Mouse (Mus musculus): ENCODE measurements around the gene Gm21972. TPM values are rescaled to one million over a fixed set of nuclear protein-coding genes. Genes with fewer than 3 reads are reported as not detected.

Gene Gm21972
- polyA plus RNA-seq, 1 experiment from 2014 or later, result 0.26 TPM

- no peaks in the 10 kb centered on the region for H3K4me1 ChIP-seq (replicated peaks; ENCODE audit: control insufficient read depth, insufficient read depth, low read length)
- H3K27ac ChIP-seq (ENCODE audit: low read depth), result no peak overlapping the region
- no peaks in the 10 kb centered on the region for H3K27me3 ChIP-seq (replicated peaks; ENCODE audit: control insufficient read depth, insufficient read depth, low read length)
- H3K9ac ChIP-seq (ENCODE audit: low read length), result no peak overlapping the region
- no peak overlapping the region for H3K4me3 ChIP-seq (ENCODE audit: low read depth, low read length)
- ATAC-seq (replicated peaks; ENCODE audit: low FRiP score, low TSS enrichment, low read depth) (no peak), DNase-seq (ENCODE audit: low spot score) (no peak)
- H3K36me3 ChIP-seq (ENCODE audit: control insufficient read depth, insufficient read depth, low read length), result peaks cover 27% of the 10 kb centered on the region
- 83% methylated on average over 4 of the region's 4 CpGs for WGBS
- H3K4me2 ChIP-seq (ENCODE audit: low read length), result no peak overlapping the region
- H3K9me3 ChIP-seq (ENCODE audit: control insufficient read depth, low read length), result no peaks in the 10 kb centered on the region
Observed at GRCm38 (mm10) chr1:86143165-86143564, 9.7 kb downstream of the Gm21972 start.

- Histone ChIP-seq H3K9ac (ENCODE audit: low read length) (no peak overlapping the region), H3K27me3 (replicated peaks; ENCODE audit: control insufficient read depth, insufficient read depth, low read length) (no peaks in the 10 kb centered on the region), H3K4me1 (replicated peaks; ENCODE audit: control insufficient read depth, insufficient read depth, low read length) (no peaks in the 10 kb centered on the region), H3K36me3 (ENCODE audit: control insufficient read depth, insufficient read depth, low read length) (peaks cover 17% of the 10 kb centered on the region), H3K4me2 (ENCODE audit: low read length) (no peak overlapping the region), H3K9me3 (ENCODE audit: control insufficient read depth, low read length) (no peaks in the 10 kb centered on the region), H3K27ac (ENCODE audit: low read depth) (no peak overlapping the region), H3K4me3 (ENCODE audit: low read depth, low read length) (no peak overlapping the region)
- ATAC-seq (replicated peaks; ENCODE audit: low FRiP score, low TSS enrichment, low read depth) (no peak), DNase-seq (ENCODE audit: low spot score) (no peak)
- WGBS, result 77% methylated on average over 21 of the region's 21 CpGs
Observed at GRCm38 (mm10) chr1:86144001-86144944, 10.8 kb downstream of the Gm21972 start.

- no peak overlapping the region for H3K27ac ChIP-seq (ENCODE audit: low read depth)
- H3K27me3 ChIP-seq (replicated peaks; ENCODE audit: control insufficient read depth, insufficient read depth, low read length), result no peaks in the 10 kb centered on the region
- H3K4me2 ChIP-seq (ENCODE audit: low read length), result no peak overlapping the region
- DNase-seq (ENCODE audit: low spot score) (no peak), ATAC-seq (replicated peaks; ENCODE audit: low FRiP score, low TSS enrichment, low read depth) (no peak)
- no peak overlapping the region for H3K4me3 ChIP-seq (ENCODE audit: low read depth, low read length)
- H3K4me1 ChIP-seq (replicated peaks; ENCODE audit: control insufficient read depth, insufficient read depth, low read length), result no peaks in the 10 kb centered on the region
- 0 out of 2 replicates have a peak, but pooled peaks cover 9% of the 10 kb centered on the region for H3K36me3 ChIP-seq (ENCODE audit: control insufficient read depth, insufficient read depth, low read length)
- WGBS, result 57% methylated on average over 5 of the region's 5 CpGs
- no peak overlapping the region for H3K9ac ChIP-seq (ENCODE audit: low read length)
- H3K9me3 ChIP-seq (ENCODE audit: control insufficient read depth, low read length), result no peaks in the 10 kb centered on the region
Observed at GRCm38 (mm10) chr1:86146293-86146692, 12.9 kb downstream of the Gm21972 start.

- Histone ChIP-seq H3K4me1 (replicated peaks; ENCODE audit: control insufficient read depth, insufficient read depth, low read length) (no peaks in the 10 kb centered on the region), H3K27me3 (replicated peaks; ENCODE audit: control insufficient read depth, insufficient read depth, low read length) (no peaks in the 10 kb centered on the region), H3K9me3 (ENCODE audit: control insufficient read depth, low read length) (no peaks in the 10 kb centered on the region), H3K36me3 (ENCODE audit: control insufficient read depth, insufficient read depth, low read length) (0 out of 2 replicates have a peak, but pooled peaks cover 4% of the 10 kb centered on the region), H3K4me2 (ENCODE audit: low read length) (no peak overlapping the region), H3K9ac (ENCODE audit: low read length) (no peak overlapping the region), H3K27ac (ENCODE audit: low read depth) (no peak overlapping the region), H3K4me3 (ENCODE audit: low read depth, low read length) (no peak overlapping the region)
- DNase-seq (ENCODE audit: low spot score) (no peak), ATAC-seq (replicated peaks; ENCODE audit: low FRiP score, low TSS enrichment, low read depth) (no peak)
- 69% methylated on average over 5 of the region's 5 CpGs for WGBS
Observed at GRCm38 (mm10) chr1:86147557-86147956, 14.1 kb downstream of the Gm21972 start.

- ATAC-seq (replicated peaks; ENCODE audit: low FRiP score, low TSS enrichment, low read depth), result no peak
- H3K4me2 ChIP-seq (ENCODE audit: low read length), result no peak overlapping the region
- no peak overlapping the region for H3K4me3 ChIP-seq (ENCODE audit: low read depth, low read length)
- no peak for DNase-seq (ENCODE audit: low spot score)
- WGBS, result 79% methylated on average over 9 of the region's 9 CpGs
- H3K27ac ChIP-seq (ENCODE audit: low read depth), result no peak overlapping the region
- no peak overlapping the region for H3K9ac ChIP-seq (ENCODE audit: low read length)
- no peaks in the 10 kb centered on the region for H3K27me3 ChIP-seq (replicated peaks; ENCODE audit: control insufficient read depth, insufficient read depth, low read length)
- no peaks in the 10 kb centered on the region for H3K4me1 ChIP-seq (replicated peaks; ENCODE audit: control insufficient read depth, insufficient read depth, low read length)
- H3K36me3 ChIP-seq (ENCODE audit: control insufficient read depth, insufficient read depth, low read length), result 0 out of 2 replicates have a peak, but pooled peaks cover 4% of the 10 kb centered on the region
- H3K9me3 ChIP-seq (ENCODE audit: control insufficient read depth, low read length), result no peaks in the 10 kb centered on the region
Observed at GRCm38 (mm10) chr1:86148161-86148560, 14.7 kb downstream of the Gm21972 start.

- H3K9me3 ChIP-seq (ENCODE audit: control insufficient read depth, low read length), result no peaks in the 10 kb centered on the region
- ATAC-seq (replicated peaks; ENCODE audit: low FRiP score, low TSS enrichment, low read depth) (no peak), DNase-seq (ENCODE audit: low spot score) (no peak)
- H3K27me3 ChIP-seq (replicated peaks; ENCODE audit: control insufficient read depth, insufficient read depth, low read length), result no peaks in the 10 kb centered on the region
- H3K4me1 ChIP-seq (replicated peaks; ENCODE audit: control insufficient read depth, insufficient read depth, low read length), result peaks cover 4% of the 10 kb centered on the region; the same call in 1 of the 2 replicates
- 67% methylated on average over 6 of the region's 6 CpGs for WGBS
- no peak overlapping the region for H3K4me3 ChIP-seq (ENCODE audit: low read depth, low read length)
- H3K36me3 ChIP-seq (ENCODE audit: control insufficient read depth, insufficient read depth, low read length), result no peaks in the 10 kb centered on the region
- H3K9ac ChIP-seq (ENCODE audit: low read length), result no peak overlapping the region
- H3K27ac ChIP-seq (ENCODE audit: low read depth), result no peak overlapping the region
- H3K4me2 ChIP-seq (ENCODE audit: low read length), result no peak overlapping the region
Observed at GRCm38 (mm10) chr1:86150929-86151328, 17.5 kb downstream of the Gm21972 start.

GRCm38 (mm10) chr1:86151376-86151775 is 17.9 kb downstream of the Gm21972 start:
- H3K27me3 ChIP-seq (replicated peaks; ENCODE audit: control insufficient read depth, insufficient read depth, low read length), result no peaks in the 10 kb centered on the region
- DNase-seq (ENCODE audit: low spot score) (no peak), ATAC-seq (replicated peaks; ENCODE audit: low FRiP score, low TSS enrichment, low read depth) (no peak)
- no peaks in the 10 kb centered on the region for H3K36me3 ChIP-seq (ENCODE audit: control insufficient read depth, insufficient read depth, low read length)
- 60% methylated on average over 7 of the region's 7 CpGs for WGBS
- no peak overlapping the region for H3K27ac ChIP-seq (ENCODE audit: low read depth)
- H3K4me3 ChIP-seq (ENCODE audit: low read depth, low read length), result no peak overlapping the region
- H3K4me2 ChIP-seq (ENCODE audit: low read length), result no peak overlapping the region
- H3K9ac ChIP-seq (ENCODE audit: low read length), result no peak overlapping the region
- H3K9me3 ChIP-seq (ENCODE audit: control insufficient read depth, low read length), result no peaks in the 10 kb centered on the region
- H3K4me1 ChIP-seq (replicated peaks; ENCODE audit: control insufficient read depth, insufficient read depth, low read length), result peaks cover 4% of the 10 kb centered on the region; the same call in 1 of the 2 replicates

- H3K4me3 ChIP-seq (ENCODE audit: low read depth, low read length), result no peak overlapping the region
- H3K27me3 ChIP-seq (replicated peaks; ENCODE audit: control insufficient read depth, insufficient read depth, low read length), result no peaks in the 10 kb centered on the region
- H3K9me3 ChIP-seq (ENCODE audit: control insufficient read depth, low read length), result no peaks in the 10 kb centered on the region
- no peak for DNase-seq (ENCODE audit: low spot score)
- H3K36me3 ChIP-seq (ENCODE audit: control insufficient read depth, insufficient read depth, low read length), result no peaks in the 10 kb centered on the region
- H3K4me1 ChIP-seq (replicated peaks; ENCODE audit: control insufficient read depth, insufficient read depth, low read length), result peaks cover 4% of the 10 kb centered on the region; the same call in 1 of the 2 replicates
- no peak overlapping the region for H3K4me2 ChIP-seq (ENCODE audit: low read length)
- 88% methylated on average over 1 of the region's 1 CpGs for WGBS
- no peak for ATAC-seq (replicated peaks; ENCODE audit: low FRiP score, low TSS enrichment, low read depth)
- H3K27ac ChIP-seq (ENCODE audit: low read depth), result no peak overlapping the region
- H3K9ac ChIP-seq (ENCODE audit: low read length), result no peak overlapping the region
Observed at GRCm38 (mm10) chr1:86152618-86153017, 19.2 kb downstream of the Gm21972 start.
